8 mouse cellular contexts compared by ENCODE assay signal in the genomic region with DNA sequence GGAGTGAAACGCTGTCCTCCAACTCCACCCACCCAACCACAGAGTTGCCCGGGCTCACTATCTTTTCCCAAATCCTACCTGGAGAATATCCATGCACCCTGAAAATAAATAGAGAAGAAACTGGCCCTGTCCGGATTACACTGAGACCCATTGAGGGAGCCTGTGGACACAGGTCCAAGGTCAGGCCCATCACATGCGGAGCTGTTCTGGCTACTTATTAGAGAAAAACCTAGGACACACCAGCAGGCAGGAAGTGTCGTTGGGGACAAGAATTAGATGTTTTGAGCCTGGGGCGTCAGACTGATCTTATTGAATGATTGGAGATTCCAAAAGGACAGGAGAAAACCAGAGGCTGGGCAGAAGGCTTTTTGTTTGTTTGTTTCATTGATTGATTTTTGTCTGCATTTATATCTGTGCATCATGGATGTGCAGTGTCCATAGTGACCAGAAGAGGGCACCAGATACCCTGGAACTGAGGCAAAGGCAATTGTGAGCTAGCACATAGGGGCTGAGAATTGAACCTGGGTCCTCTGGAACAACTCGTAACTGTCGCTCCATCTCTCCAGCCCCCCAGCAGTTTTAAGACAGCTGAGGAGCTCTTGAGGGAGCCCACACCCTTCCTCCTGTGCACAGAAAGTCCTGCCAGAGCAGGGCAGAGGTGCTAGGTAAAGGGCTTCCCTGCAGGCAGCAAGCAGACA. TPM values are rescaled to one million over a fixed set of nuclear protein-coding genes. Genes with fewer than 3 reads are reported as not detected.
DNase-seq lines count a peak whose midpoint lies in the region; ATAC-seq and TF ChIP-seq lines count a peak whose summit lies in the region.

No protein-coding gene starts in this region.

- no peak overlapping the region for H3K4me2 ChIP-seq in hindbrain, embryonic 11.5 days (replicated peaks; ENCODE audit: low read depth, low read length)
- no peak overlapping the region for H3K4me2 ChIP-seq in CH12.LX (ENCODE audit: insufficient read depth, low read depth, poor library complexity, severe bottlenecking)
- no peak overlapping the region for H3K4me2 ChIP-seq in hindbrain, embryonic 13.5 days
- no peak overlapping the region for H3K4me2 ChIP-seq in lung, embryonic 14.5 days

- 72% methylated on average over 8 of the region's 8 CpGs for WGBS in hindbrain, embryonic 11.5 days
- WGBS in hindbrain, embryonic 10.5 days, result 74% methylated on average over 8 of the region's 8 CpGs
- WGBS in hindbrain, embryonic 13.5 days, result 70% methylated on average over 8 of the region's 8 CpGs
- 78% methylated on average over 8 of the region's 8 CpGs for WGBS in lung, embryonic 14.5 days

- TF ChIP-seq RAD21 in CH12.LX (IDR thresholded peaks at IDR 0.05; ENCODE audit: low read depth, low read length), result peak; percentile 80

- in situ Hi-C loops in CH12.LX (cut with MboI; ENCODE audit: low pct_ligation_motif_present, low pct_unique_long_range_greater_than_20kb, low sequenced_read_pairs), result loop anchor here (5.0 to 25.0 kb wide), 3 partner anchors 89 to 399 kb away; no protein-coding TSS in a partner anchor

- H3K36me3 ChIP-seq in hindbrain, embryonic 11.5 days (ENCODE audit: control insufficient read depth, insufficient read depth, low read length), result no peaks in the 10 kb centered on the region
- no peaks in the 10 kb centered on the region for H3K36me3 ChIP-seq in hindbrain, embryonic 10.5 days
- no peaks in the 10 kb centered on the region for H3K36me3 ChIP-seq in CH12.LX (replicated peaks in 1 of 2; ENCODE audit: control insufficient read depth in 1 of 2, insufficient read depth in 1 of 2, low read length in 1 of 2)
- H3K36me3 ChIP-seq in hindbrain, embryonic 13.5 days, result no peaks in the 10 kb centered on the region
- no peaks in the 10 kb centered on the region for H3K36me3 ChIP-seq in lung, embryonic 14.5 days (ENCODE audit: insufficient read depth)

- TF ChIP-seq EP300 in CH12.LX (IDR thresholded peaks at IDR 0.05; ENCODE audit: low read length), result no peak

- H3K27ac ChIP-seq in hindbrain, embryonic 11.5 days (ENCODE audit: low read depth, low read length), result peak overlapping the region; percentile 43; the same call in 1 of the 2 replicates
- no peak overlapping the region for H3K27ac ChIP-seq in hindbrain, embryonic 10.5 days
- no peak overlapping the region for H3K27ac ChIP-seq in CH12.LX (ENCODE audit: insufficient read depth, low read depth)
- H3K27ac ChIP-seq in hindbrain, embryonic 13.5 days, result peak overlapping the region; percentile 91
- H3K27ac ChIP-seq in lung, embryonic 14.5 days (ENCODE audit: low read depth), result peak overlapping the region; percentile 52; the same call in 1 of the 2 replicates

- H3K27me3 ChIP-seq in hindbrain, embryonic 11.5 days (ENCODE audit: control insufficient read depth, insufficient read depth, low read length), result peaks cover 21% of the 10 kb centered on the region
- peaks cover 78% of the 10 kb centered on the region for H3K27me3 ChIP-seq in hindbrain, embryonic 10.5 days (ENCODE audit: insufficient read depth, poor library complexity, severe bottlenecking)
- peaks cover 39% of the 10 kb centered on the region for H3K27me3 ChIP-seq in CH12.LX (replicated peaks)
- H3K27me3 ChIP-seq in hindbrain, embryonic 13.5 days, result peaks cover 35% of the 10 kb centered on the region
- H3K27me3 ChIP-seq in lung, embryonic 14.5 days (ENCODE audit: insufficient read depth, low read length), result 0 out of 2 replicates have a peak, but pooled peaks cover 3% of the 10 kb centered on the region

- TF ChIP-seq CTCF in CH12.LX (conservative IDR thresholded peaks at IDR 0.05 in 1 of 2, IDR thresholded peaks at IDR 0.05 in 1 of 2; ENCODE audit: low read depth in 2 of 2, low read length in 2 of 2), result peak; percentile 71 to 83
- TF ChIP-seq CTCF in lung, embryonic 14.5 days (IDR thresholded peaks at IDR 0.05; ENCODE audit: low read depth), result peak; percentile 79

- no peak overlapping the region for H3K4me3 ChIP-seq in hindbrain, embryonic 11.5 days (ENCODE audit: low read depth, low read length)
- H3K4me3 ChIP-seq in hindbrain, embryonic 10.5 days, result no peak overlapping the region
- H3K4me3 ChIP-seq in CH12.LX (replicated peaks in 1 of 3; ENCODE audit: low read depth in 2 of 3, low read length in 2 of 3, poor library complexity in 1 of 3), result no peak overlapping the region
- H3K4me3 ChIP-seq in hindbrain, embryonic 13.5 days, result no peak overlapping the region
- H3K4me3 ChIP-seq in lung, embryonic 14.5 days (ENCODE audit: low read depth, low read length), result no peak overlapping the region

- peak; percentile 46 for DNase-seq in hindbrain, embryonic 11.5 days (ENCODE audit: low spot score)
- DNase-seq in hindbrain, embryonic 10.5 days (ENCODE audit: low spot score), result no peak
- DNase-seq in CH12.LX (ENCODE audit: extremely low read depth), result peak; percentile 34
- peak; percentile 57 to 59 for DNase-seq in adrenal gland, postnatal 36 days
- peak; percentile 53 for DNase-seq in lung, embryonic 14.5 days
- DNase-seq in spleen, postnatal 10 days (ENCODE audit: low spot score in 2 of 2), result peak; percentile 47 to 59
- DNase-seq in embryo, embryonic 10.5 days (ENCODE audit: low spot score), result no peak

- no peak overlapping the region for H3K9ac ChIP-seq in hindbrain, embryonic 11.5 days (ENCODE audit: low read depth, low read length)
- H3K9ac ChIP-seq in CH12.LX (ENCODE audit: insufficient read depth, low read depth), result no peak overlapping the region
- H3K9ac ChIP-seq in hindbrain, embryonic 13.5 days, result no peak overlapping the region
- H3K9ac ChIP-seq in lung, embryonic 14.5 days, result no peak overlapping the region

- no peaks in the 10 kb centered on the region for H3K79me2 ChIP-seq in CH12.LX (replicated peaks; ENCODE audit: control insufficient read depth, extremely low read depth, insufficient read depth, poor library complexity, severe bottlenecking)

- dilution Hi-C loops in CH12.LX (cut with MboI; ENCODE audit: extremely low pct_ligation_motif_present, extremely low pct_unique_long_range_greater_than_20kb, low sequenced_read_pairs), result no loop called here

- H3K4me1 ChIP-seq in hindbrain, embryonic 11.5 days (replicated peaks; ENCODE audit: control insufficient read depth, insufficient read depth, low read length), result 0 out of 2 replicates have a peak, but pooled peaks cover 4% of the 10 kb centered on the region
- H3K4me1 ChIP-seq in hindbrain, embryonic 10.5 days (replicated peaks), result 0 out of 2 replicates have a peak, but pooled peaks cover 10% of the 10 kb centered on the region
- H3K4me1 ChIP-seq in CH12.LX (ENCODE audit: control insufficient read depth in 1 of 2, insufficient read depth in 2 of 2), result peaks cover 5 to 16% of the 10 kb centered on the region in 2 experiments; a peak in 3 of 4 replicates
- peaks cover 51% of the 10 kb centered on the region for H3K4me1 ChIP-seq in hindbrain, embryonic 13.5 days (replicated peaks)
- peaks cover 16% of the 10 kb centered on the region for H3K4me1 ChIP-seq in lung, embryonic 14.5 days (ENCODE audit: insufficient read depth)

- no peaks in the 10 kb centered on the region for H3K9me3 ChIP-seq in hindbrain, embryonic 11.5 days (ENCODE audit: control insufficient read depth, low read length)
- 0 out of 2 replicates have a peak, but pooled peaks cover 2% of the 10 kb centered on the region for H3K9me3 ChIP-seq in hindbrain, embryonic 10.5 days
- peaks cover 5% of the 10 kb centered on the region for H3K9me3 ChIP-seq in CH12.LX (replicated peaks; ENCODE audit: low read length)
- no peaks in the 10 kb centered on the region for H3K9me3 ChIP-seq in hindbrain, embryonic 13.5 days
- no peaks in the 10 kb centered on the region for H3K9me3 ChIP-seq in lung, embryonic 14.5 days (ENCODE audit: low read depth, low read length)

- no peak for ATAC-seq in hindbrain, embryonic 11.5 days (ENCODE audit: low FRiP score)
- no peak for ATAC-seq in hindbrain, embryonic 13.5 days (ENCODE audit: low FRiP score)
- ATAC-seq in lung, embryonic 14.5 days (ENCODE audit: insufficient read depth), result no peak

- no peak for TF ChIP-seq POLR2A in CH12.LX (IDR thresholded peaks at IDR 0.05; ENCODE audit: low read depth, low read length)

TF ChIP-seq in CH12.LX, 34 proteins besides CTCF, POLR2A, EP300 and RAD21:
- TF ChIP-seq USF2 (conservative IDR thresholded peaks at IDR 0.05; ENCODE audit: low read depth, low read length), result no peak
- no peak for TF ChIP-seq MEF2A (IDR thresholded peaks at IDR 0.05; ENCODE audit: borderline replicate concordance, low read depth, low read length)
- peak; percentile 42 for TF ChIP-seq ZC3H11A (IDR thresholded peaks at IDR 0.05; ENCODE audit: low read depth, low read length)
- TF ChIP-seq NELFE (IDR thresholded peaks at IDR 0.05; ENCODE audit: low read depth, low read length), result no peak
- TF ChIP-seq ETS1 (conservative IDR thresholded peaks at IDR 0.05; ENCODE audit: low read depth, low read length), result no peak
- peak; percentile 83 for TF ChIP-seq SMC3 (IDR thresholded peaks at IDR 0.05; ENCODE audit: low read depth, low read length)
- TF ChIP-seq MAX (IDR thresholded peaks at IDR 0.05; ENCODE audit: low read length), result no peak

RNA-seq across cellular contexts. Expression of gene Wnt7b, which starts 30.5 kb away (rescaled TPM):
- 61.6 and 79.7 TPM in 2 replicates for polyA plus RNA-seq in hindbrain, embryonic 11.5 days (2014; fragmentation: Nextera tagmentation; extraction: Ambion mirVana)
- polyA plus RNA-seq in hindbrain, embryonic 10.5 days (2016; fragmentation: Nextera tagmentation; extraction: Ambion mirVana), result 52.3 and 127 TPM in 2 replicates
- not detected in 2 replicates for total RNA-seq in CH12.LX (2012; rRNA removed)
- total RNA-seq in CH12.LX (2014; rRNA removed), result not detected in 2 replicates
- polyA plus RNA-seq in CH12.LX (2012; ENCODE audit: insufficient read length, low read depth), result not detected in 2 replicates
- under 1 TPM; 0.49 to 0.96 TPM for total RNA-seq in adrenal gland, postnatal 36 days (2021)
- polyA plus RNA-seq in hindbrain, embryonic 13.5 days (2015; fragmentation: Nextera tagmentation; extraction: Ambion mirVana), result 40.1 and 47.2 TPM in 2 replicates
- 65.7 and 77.0 TPM in 2 replicates for polyA plus RNA-seq in lung, embryonic 14.5 days (2014; fragmentation: Nextera tagmentation; extraction: Ambion mirVana)

Comparison
In these comparisons a context has a peak if more than half of its experiments do, and no peak if none do; other contexts are left out.
1. DNase-seq: peak in hindbrain, embryonic 11.5 days (single experiment), CH12.LX (single experiment), adrenal gland, postnatal 36 days (2 of 2), lung, embryonic 14.5 days (single experiment) and spleen, postnatal 10 days (2 of 2); none in hindbrain, embryonic 10.5 days (single experiment) and embryo, embryonic 10.5 days (single experiment).
2. H3K27ac ChIP-seq: peak in hindbrain, embryonic 11.5 days (single experiment), hindbrain, embryonic 13.5 days (single experiment) and lung, embryonic 14.5 days (single experiment); none in hindbrain, embryonic 10.5 days (single experiment) and CH12.LX (single experiment).
3. RNA of gene Wnt7b, which starts 30.5 kb away (polyA plus RNA-seq): 52.3 to 127 TPM in hindbrain, embryonic 10.5 days, 65.7 to 77.0 TPM in lung, embryonic 14.5 days, 61.6 to 79.7 TPM in hindbrain, embryonic 11.5 days and 40.1 to 47.2 TPM in hindbrain, embryonic 13.5 days; not detected in CH12.LX; every median in the first group is over 10 times any median in the second.